Mouse (Mus musculus) heart, postnatal 0 days (tissue): ENCODE results near the gene Hsd3b2. TPM values are rescaled to one million over a fixed set of nuclear protein-coding genes. Genes with fewer than 3 reads are reported as not detected.
"Not testable (repeated sequence)": the region's sequence is repeated elsewhere in the genome, so short reads cannot be mapped to it uniquely, and the experiment has no call there.

Source experiments
- ATAC-seq: fragments of 200-750 bp; cut with Nextera tagmentation; 2 replicates; pipeline ENCODE4 v1.8.0; 2017; ENCODE audit warnings: low read depth, moderate number of reproducible peaks, moderate library complexity; ENCODE audit not compliant: insufficient read depth
- DNase-seq: peaks from one replicate; pipeline ENCODE4 v3.0.0-alpha.2; 2016; ENCODE audit warnings: low spot score
- H3K27ac ChIP-seq: fragments of 300-500 bp; sonication (generic); 2 replicates; pipeline ENCODE4 v1.5.1; 2014; ENCODE audit warnings: low read depth, mild to moderate bottlenecking
- H3K27me3 ChIP-seq: fragments of 300-500 bp; sonication (generic); 2 replicates; pipeline ENCODE4 v1.6.1; 2014; ENCODE audit warnings: low read length, mixed read lengths; ENCODE audit not compliant: control insufficient read depth, insufficient read depth
- H3K36me3 ChIP-seq: fragments of 300-500 bp; sonication (generic); replicated peaks from 2 replicates; pipeline ENCODE4 v1.6.1; 2014; ENCODE audit warnings: low read length, mixed read lengths; ENCODE audit not compliant: control insufficient read depth, insufficient read depth
- H3K4me1 ChIP-seq: fragments of 300-500 bp; sonication (generic); 2 replicates; pipeline ENCODE4 v1.6.1; 2014; ENCODE audit warnings: antibody characterized with exemption; ENCODE audit not compliant: control insufficient read depth, insufficient read depth
- H3K4me2 ChIP-seq: fragments of 300-500 bp; sonication (generic); 2 replicates; pipeline ENCODE4 v1.6.1; 2014; ENCODE audit warnings: low read depth, mild to moderate bottlenecking, low read length, moderate library complexity
- H3K4me3 ChIP-seq: fragments of 300-500 bp; sonication (generic); 2 replicates; pipeline ENCODE4 v1.5.1; 2014; ENCODE audit warnings: low read depth, low read length
- H3K9ac ChIP-seq: fragments of 300-500 bp; sonication (generic); replicated peaks from 2 replicates; pipeline ENCODE4 v1.6.1; 2014; ENCODE audit warnings: low read depth, low read length, mixed read lengths
- H3K9me3 ChIP-seq: fragments of 300-500 bp; sonication (generic); replicated peaks from 2 replicates; pipeline ENCODE4 v1.6.1; 2016; ENCODE audit warnings: low read length; ENCODE audit not compliant: control insufficient read depth
- CTCF ChIP-seq: IDR thresholded peaks from 2 replicates; pipeline ENCODE4 v1.5.1; 2016; ENCODE audit warnings: antibody characterized with exemption, control low read depth, low read depth
- EP300 ChIP-seq: IDR thresholded peaks from 2 replicates; pipeline ENCODE4 v1.6.1; 2016; ENCODE audit warnings: antibody characterized with exemption, low read depth
- WGBS: fragments of 180-500 bp; shearing (Covaris S2); extraction: QIAGEN DNeasy Blood & Tissue Kit; methylation state at CpG from one replicate; pipeline ENCODE4 v1.1.7; 2014; 5-methylcytosine and 5-hydroxymethylcytosine counted together
- polyA plus RNA-seq: library from polyadenylated mRNA; unstranded; fragments of >200 nt; fragmentation: Nextera tagmentation; extraction: Ambion mirVana; gene quantifications from 2 replicates; pipeline ENCODE4 v1.2.1, GENCODE M21; 2015
- total RNA-seq: library from RNA; depleted of rRNA; stranded (reverse); fragments of >200 nt; gene quantifications from 2 replicates; pipeline ENCODE4 v1.2.3, GENCODE M21; 2014; ENCODE audit warnings: low replicate concordance; rRNA removed

Gene Hsd3b2
- total RNA-seq (not detected in 2 replicates), polyA plus RNA-seq (not detected in 2 replicates)

GRCm38 (mm10) chr3:98724376-98724775, at the start of gene Hsd3b2:
Gene Hsd3b2 (minus strand): TSS chr3:98724543.
- H3K4me2 ChIP-seq: no peak within 1 kb of the TSS
- no peak within 1 kb of the TSS for H3K4me3 ChIP-seq
- no peaks in the 10 kb centered on the region for H3K4me1 ChIP-seq
- no peaks in the 10 kb centered on the region for H3K27me3 ChIP-seq
- 58% methylated on average over 1 of the region's 1 CpGs for WGBS
- H3K9ac ChIP-seq: no peak within 1 kb of the TSS
- no peaks in the 10 kb centered on the region for H3K9me3 ChIP-seq
- H3K27ac ChIP-seq: no peak within 1 kb of the TSS
- DNase-seq (no peak), ATAC-seq (no peak)
- no peak for TF ChIP-seq CTCF
- no peak for TF ChIP-seq EP300
- no peaks in the 10 kb centered on the region for H3K36me3 ChIP-seq

GRCm38 (mm10) chr3:98764155-98764554, 39.8 kb upstream of the Hsd3b2 start:
- TF ChIP-seq CTCF: no peak
- TF ChIP-seq EP300: no peak
- ATAC-seq: no peak
- Histone ChIP-seq H3K36me3 (no peaks in the 10 kb centered on the region), H3K9me3 (no peaks in the 10 kb centered on the region), H3K4me1 (no peaks in the 10 kb centered on the region), H3K27ac (no peak overlapping the region), H3K9ac (no peak overlapping the region), H3K4me2 (no peak overlapping the region), H3K27me3 (no peaks in the 10 kb centered on the region), H3K4me3 (no peak overlapping the region)
- no peak for DNase-seq

- WGBS: 79% methylated on average over 3 of the region's 3 CpGs
- Histone ChIP-seq H3K9me3 (no peaks in the 10 kb centered on the region), H3K27me3 (no peaks in the 10 kb centered on the region), H3K4me1 (no peaks in the 10 kb centered on the region), H3K36me3 (no peaks in the 10 kb centered on the region), H3K4me3 (no peak overlapping the region), H3K9ac (no peak overlapping the region), H3K4me2 (no peak overlapping the region), H3K27ac (no peak overlapping the region)
- no peak for ATAC-seq
- no peak for DNase-seq
- no peak for TF ChIP-seq CTCF
- TF ChIP-seq EP300: no peak
These were observed 32.5 kb upstream of the Hsd3b2 start for GRCm38 (mm10) chr3:98756836-98757235.

GRCm38 (mm10) chr3:98752171-98752570, 27.8 kb upstream of the Hsd3b2 start:
- Histone ChIP-seq H3K4me3 (no peak overlapping the region), H3K9me3 (no peaks in the 10 kb centered on the region), H3K36me3 (no peaks in the 10 kb centered on the region), H3K9ac (no peak overlapping the region), H3K27ac (no peak overlapping the region), H3K27me3 (no peaks in the 10 kb centered on the region), H3K4me1 (no peaks in the 10 kb centered on the region), H3K4me2 (no peak overlapping the region)
- TF ChIP-seq EP300 (no peak), CTCF (no peak)
- 57% methylated on average over 2 of the region's 2 CpGs for WGBS
- ATAC-seq (no peak), DNase-seq (no peak)

- not testable (repeated sequence) for H3K4me1 ChIP-seq, DNase-seq, H3K4me3 ChIP-seq, H3K36me3 ChIP-seq, H3K27ac ChIP-seq, H3K9ac ChIP-seq, H3K9me3 ChIP-seq, H3K27me3 ChIP-seq, ATAC-seq, H3K4me2 ChIP-seq
- WGBS: 58% methylated on average over 1 of the region's 1 CpGs
These were observed 16.7 kb upstream of the Hsd3b2 start for GRCm38 (mm10) chr3:98741043-98741442.

- Histone ChIP-seq H3K36me3 (no peaks in the 10 kb centered on the region), H3K9me3 (no peaks in the 10 kb centered on the region), H3K27me3 (no peaks in the 10 kb centered on the region), H3K27ac (no peak overlapping the region), H3K4me1 (no peaks in the 10 kb centered on the region), H3K9ac (no peak overlapping the region), H3K4me3 (no peak overlapping the region), H3K4me2 (no peak overlapping the region)
- ATAC-seq: no peak
- WGBS: 72% methylated on average over 4 of the region's 4 CpGs
- TF ChIP-seq CTCF (no peak), EP300 (no peak)
- no peak for DNase-seq
These were observed 10.0 kb upstream of the Hsd3b2 start for GRCm38 (mm10) chr3:98734340-98734739.
